Mouse (Mus musculus) heart, postnatal 25 days (tissue): ENCODE measurements around the gene Vps16. TPM values are rescaled to one million over a fixed set of nuclear protein-coding genes. Genes with fewer than 3 reads are reported as not detected.

Experiments
- DNase-seq: peaks from one replicate; pipeline ENCODE4 v3.0.0; 2022; ENCODE audit warnings: low spot score
- intact Hi-C: fragments of 180-260 bp; cut with DNase I; formaldehyde crosslinking; loops from one replicate; pipeline ENCODE4 v1.15.1; 2025
- total RNA-seq, 2 experiments: library from RNA; stranded (reverse); gene quantifications; 2 replicates each; pipeline ENCODE4 v1.2.3; 2021

The Vps16 gene
- total RNA-seq, 2 experiments from 2014 or later, result 21.9 to 26.6 TPM

- intact Hi-C loops, result loop anchor here (5.0 kb wide), 1 partner anchor 45 kb away; no protein-coding TSS in a partner anchor
- DNase-seq, result no peak
These were observed 28.1 kb downstream of the Vps16 start for GRCm38 (mm10) chr2:130452266-130452665.

GRCm38 (mm10) chr2:130453421-130453820, 29.3 kb downstream of the Vps16 start:
- no peak for DNase-seq
- intact Hi-C loops, result loop anchor here (5.0 kb wide), 1 partner anchor 44 kb away; no protein-coding TSS in a partner anchor

- no peak for DNase-seq
- intact Hi-C loops, result loop anchor here (5.0 kb wide), 1 partner anchor 42 kb away; no protein-coding TSS in a partner anchor
These were observed 30.7 kb downstream of the Vps16 start for GRCm38 (mm10) chr2:130454748-130455370.

GRCm38 (mm10) chr2:130457871-130458270, 33.7 kb downstream of the Vps16 start:
- DNase-seq, result no peak
- intact Hi-C loops, result no loop called here

GRCm38 (mm10) chr2:130459576-130459975, 35.4 kb downstream of the Vps16 start:
- DNase-seq, result no peak
- intact Hi-C loops, result no loop called here

GRCm38 (mm10) chr2:130461287-130462071, 37.3 kb downstream of the Vps16 start:
- intact Hi-C loops, result no loop called here
- no peak for DNase-seq

GRCm38 (mm10) chr2:130466438-130466837, 42.3 kb downstream of the Vps16 start:
- intact Hi-C loops, result no loop called here
- no peak for DNase-seq

GRCm38 (mm10) chr2:130469366-130469765, 45.2 kb downstream of the Vps16 start:
- intact Hi-C loops, result no loop called here
- no peak for DNase-seq

- intact Hi-C loops, result no loop called here
- DNase-seq, result no peak
These were observed 45.8 kb downstream of the Vps16 start for GRCm38 (mm10) chr2:130469935-130470334.

GRCm38 (mm10) chr2:130472908-130473510, 48.9 kb downstream of the Vps16 start:
- intact Hi-C loops, result no loop called here
- DNase-seq, result no peak

- DNase-seq, result no peak
- intact Hi-C loops, result no loop called here
These were observed 51.6 kb downstream of the Vps16 start for GRCm38 (mm10) chr2:130475764-130476163.

GRCm38 (mm10) chr2:130476666-130477297, 52.6 kb downstream of the Vps16 start:
- intact Hi-C loops, result no loop called here
- no peak for DNase-seq

- intact Hi-C loops, result no loop called here
- no peak for DNase-seq
These were observed 58.0 kb downstream of the Vps16 start for GRCm38 (mm10) chr2:130482177-130482576.

- no peak for DNase-seq
- intact Hi-C loops, result no loop called here
These were observed 58.6 kb downstream of the Vps16 start for GRCm38 (mm10) chr2:130482700-130483099.

- intact Hi-C loops, result no loop called here
- no peak for DNase-seq
These were observed 60.1 kb downstream of the Vps16 start for GRCm38 (mm10) chr2:130484206-130484605.

- DNase-seq, result no peak
- intact Hi-C loops, result no loop called here
These were observed 63.9 kb downstream of the Vps16 start for GRCm38 (mm10) chr2:130488002-130488401.

- DNase-seq, result no peak
- intact Hi-C loops, result no loop called here
These were observed 64.5 kb downstream of the Vps16 start for GRCm38 (mm10) chr2:130488600-130488999.

- intact Hi-C loops, result no loop called here
These were observed 67.0 kb downstream of the Vps16 start for GRCm38 (mm10) chr2:130491162-130491561.

GRCm38 (mm10) chr2:130491587-130491986, 67.4 kb downstream of the Vps16 start:
- intact Hi-C loops, result no loop called here
- peak; percentile 26 for DNase-seq

More at GRCm38 (mm10) chr2:130491162-130491561, 67.0 kb downstream of the Vps16 start:
- DNase-seq, result no peak
